Mouse (Mus musculus) hindbrain, embryonic 16.5 days (tissue): ENCODE data around the gene Gpatch3. TPM values are rescaled to one million over a fixed set of nuclear protein-coding genes. Genes with fewer than 3 reads are reported as not detected.

Experiments
- ATAC-seq: fragments of 200-750 bp; cut with Nextera tagmentation; 2 replicates; pipeline ENCODE4 v1.8.0; 2017; ENCODE audit warnings: moderate TSS enrichment, moderate library complexity
- H3K27ac ChIP-seq: fragments of 300-500 bp; sonication (generic); 2 replicates; pipeline ENCODE4 v1.5.1; 2014; ENCODE audit warnings: low read depth, mild to moderate bottlenecking, control low read depth, low read length, moderate library complexity
- H3K27me3 ChIP-seq: fragments of 300-500 bp; sonication (generic); replicated peaks from 2 replicates; pipeline ENCODE4 v1.6.1; 2014; ENCODE audit warnings: low read length; ENCODE audit not compliant: control insufficient read depth, insufficient read depth
- H3K36me3 ChIP-seq: fragments of 300-500 bp; sonication (generic); 2 replicates; pipeline ENCODE4 v1.6.1; 2014; ENCODE audit warnings: mild to moderate bottlenecking, low read length, moderate library complexity, mixed read lengths; ENCODE audit not compliant: control insufficient read depth, insufficient read depth
- H3K4me1 ChIP-seq: fragments of 300-500 bp; sonication (generic); 2 replicates; pipeline ENCODE4 v1.6.1; 2014; ENCODE audit warnings: low read depth, low read length; ENCODE audit not compliant: control insufficient read depth, insufficient read depth
- H3K4me2 ChIP-seq: fragments of 300-500 bp; sonication (generic); 2 replicates; pipeline ENCODE4 v1.6.1; 2014; ENCODE audit warnings: mild to moderate bottlenecking, low read length, control low read depth, moderate library complexity
- H3K4me3 ChIP-seq: fragments of 300-500 bp; sonication (generic); 2 replicates; pipeline ENCODE4 v1.5.1; 2014; ENCODE audit warnings: mild to moderate bottlenecking, low read length, control low read depth, moderate library complexity
- H3K9ac ChIP-seq: fragments of 300-500 bp; sonication (generic); 2 replicates; pipeline ENCODE4 v1.6.1; 2014; ENCODE audit warnings: low read depth, mild to moderate bottlenecking, control low read depth, low read length, moderate library complexity
- H3K9me3 ChIP-seq: fragments of 300-500 bp; sonication (generic); 2 replicates; pipeline ENCODE4 v1.6.1; 2014; ENCODE audit warnings: mild to moderate bottlenecking, low read length, moderate library complexity; ENCODE audit not compliant: control insufficient read depth
- WGBS: fragments of 180-500 bp; shearing (Covaris S2); extraction: QIAGEN DNeasy Blood & Tissue Kit; methylation state at CpG from one replicate; pipeline ENCODE4 v1.1.7; 2014; 5-methylcytosine and 5-hydroxymethylcytosine counted together
- polyA plus RNA-seq: library from polyadenylated mRNA; unstranded; fragments of >200 nt; fragmentation: Nextera tagmentation; extraction: Ambion mirVana; gene quantifications from 2 replicates; pipeline ENCODE4 v1.2.1, GENCODE M21; 2015

The Gpatch3 gene
- polyA plus RNA-seq, 1 experiment from 2014 or later, result 5.9 TPM

GRCm38 (mm10) chr4:133624830-133625229, 50.3 kb downstream of the Gpatch3 start:
- Histone ChIP-seq H3K4me2 (no peak overlapping the region), H3K4me3 (no peak overlapping the region), H3K4me1 (no peaks in the 10 kb centered on the region), H3K9ac (no peak overlapping the region), H3K36me3 (peaks cover 8% of the 10 kb centered on the region; the same call in 1 of the 2 replicates), H3K27me3 (no peaks in the 10 kb centered on the region), H3K9me3 (no peaks in the 10 kb centered on the region), H3K27ac (no peak overlapping the region)
- 92% methylated on average over 7 of the region's 7 CpGs for WGBS
- no peak for ATAC-seq

- Histone ChIP-seq H3K9ac (no peak overlapping the region), H3K4me1 (peaks cover 4% of the 10 kb centered on the region; the same call in 1 of the 2 replicates), H3K27ac (no peak overlapping the region), H3K36me3 (peaks cover 8% of the 10 kb centered on the region; the same call in 1 of the 2 replicates), H3K27me3 (no peaks in the 10 kb centered on the region), H3K4me3 (no peak overlapping the region), H3K9me3 (no peaks in the 10 kb centered on the region), H3K4me2 (no peak overlapping the region)
- ATAC-seq, result 0 out of 2 replicates have a peak, but pooled peaks have one; percentile 11
- 48% methylated on average over 11 of the region's 11 CpGs for WGBS
Measured at GRCm38 (mm10) chr4:133625621-133626071, 51.1 kb downstream of the Gpatch3 start.

DNA sequence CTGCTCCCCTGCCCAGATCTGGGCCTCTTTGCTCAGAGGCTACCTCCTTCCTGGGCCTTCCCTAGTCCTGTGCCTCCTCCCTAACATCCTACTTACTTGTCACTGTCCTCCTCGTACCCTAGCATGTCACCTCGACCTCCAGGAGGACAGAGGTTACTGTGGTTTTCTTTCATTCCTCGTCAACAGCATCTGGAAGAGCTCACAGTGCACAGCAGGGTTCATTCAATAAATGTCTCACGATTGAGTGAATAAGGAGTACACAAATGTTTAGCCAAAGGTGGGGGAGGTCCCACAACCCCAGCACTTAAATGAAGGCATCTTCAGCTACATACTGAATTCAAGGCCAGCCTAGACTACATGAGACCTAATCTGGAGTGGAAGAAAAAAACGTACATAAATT, 51.7 kb downstream of the Gpatch3 start:
- H3K27ac ChIP-seq, result no peak overlapping the region
- H3K4me3 ChIP-seq, result no peak overlapping the region
- no peaks in the 10 kb centered on the region for H3K9me3 ChIP-seq
- H3K9ac ChIP-seq, result no peak overlapping the region; the same call in 1 of the 2 replicates
- WGBS, result 35% methylated on average over 5 of the region's 5 CpGs
- peaks cover 8% of the 10 kb centered on the region for H3K4me1 ChIP-seq
- peaks cover 8% of the 10 kb centered on the region; the same call in 1 of the 2 replicates for H3K36me3 ChIP-seq
- no peak overlapping the region for H3K4me2 ChIP-seq
- ATAC-seq, result no peak
- H3K27me3 ChIP-seq, result no peaks in the 10 kb centered on the region

GRCm38 (mm10) chr4:133626621-133627020, 52.1 kb downstream of the Gpatch3 start:
- H3K36me3 ChIP-seq, result peaks cover 8% of the 10 kb centered on the region; the same call in 1 of the 2 replicates
- no peaks in the 10 kb centered on the region for H3K9me3 ChIP-seq
- no peak overlapping the region for H3K4me3 ChIP-seq
- H3K27me3 ChIP-seq, result no peaks in the 10 kb centered on the region
- no peak overlapping the region for H3K27ac ChIP-seq
- no peak for ATAC-seq
- 85% methylated on average over 9 of the region's 9 CpGs for WGBS
- H3K4me1 ChIP-seq, result peaks cover 12% of the 10 kb centered on the region
- no peak overlapping the region for H3K9ac ChIP-seq
- no peak overlapping the region for H3K4me2 ChIP-seq

- peaks cover 17% of the 10 kb centered on the region for H3K4me1 ChIP-seq
- no peak overlapping the region for H3K4me2 ChIP-seq
- H3K36me3 ChIP-seq, result peaks cover 8% of the 10 kb centered on the region; the same call in 1 of the 2 replicates
- no peak overlapping the region for H3K9ac ChIP-seq
- H3K27me3 ChIP-seq, result no peaks in the 10 kb centered on the region
- ATAC-seq, result no peak
- WGBS, result 87% methylated on average over 14 of the region's 14 CpGs
- H3K4me3 ChIP-seq, result no peak overlapping the region
- H3K9me3 ChIP-seq, result no peaks in the 10 kb centered on the region
- H3K27ac ChIP-seq, result no peak overlapping the region
Measured at GRCm38 (mm10) chr4:133627039-133627438, 52.5 kb downstream of the Gpatch3 start.

DNA sequence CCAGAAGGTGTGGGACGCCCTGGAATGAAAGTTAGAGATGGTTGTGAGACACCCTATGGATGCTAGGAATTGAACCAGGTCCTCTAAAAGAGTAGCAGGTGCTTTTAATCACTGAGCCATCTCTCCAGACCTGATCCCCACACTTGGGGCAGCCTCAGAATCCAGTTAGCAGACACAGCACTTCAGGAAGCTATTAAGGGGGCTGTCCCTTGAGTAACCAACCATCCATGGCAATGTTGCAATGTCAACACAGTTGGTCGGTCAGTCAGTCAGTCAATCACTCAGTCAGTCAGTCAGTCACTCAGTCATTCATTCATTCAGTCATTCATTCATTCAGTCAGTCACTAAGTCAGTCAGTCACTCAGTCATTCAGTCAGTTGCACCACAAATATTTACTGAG, 54.0 kb downstream of the Gpatch3 start:
- no peak for ATAC-seq
- H3K27ac ChIP-seq, result no peak overlapping the region
- peaks cover 21% of the 10 kb centered on the region for H3K4me1 ChIP-seq
- WGBS, result 85% methylated on average over 2 of the region's 2 CpGs
- H3K36me3 ChIP-seq, result peaks cover 8% of the 10 kb centered on the region; the same call in 1 of the 2 replicates
- H3K4me3 ChIP-seq, result no peak overlapping the region
- no peaks in the 10 kb centered on the region for H3K9me3 ChIP-seq
- H3K27me3 ChIP-seq, result no peaks in the 10 kb centered on the region
- H3K4me2 ChIP-seq, result no peak overlapping the region
- no peak overlapping the region for H3K9ac ChIP-seq

GRCm38 (mm10) chr4:133629191-133629590, 54.6 kb downstream of the Gpatch3 start:
- Histone ChIP-seq H3K4me1 (peaks cover 21% of the 10 kb centered on the region), H3K4me3 (no peak overlapping the region), H3K36me3 (peaks cover 8% of the 10 kb centered on the region; the same call in 1 of the 2 replicates), H3K9me3 (no peaks in the 10 kb centered on the region), H3K9ac (no peak overlapping the region), H3K4me2 (no peak overlapping the region), H3K27ac (no peak overlapping the region), H3K27me3 (no peaks in the 10 kb centered on the region)
- ATAC-seq, result no peak
- 78% methylated on average over 7 of the region's 7 CpGs for WGBS

- WGBS, result 90% methylated on average over 8 of the region's 8 CpGs
Measured at GRCm38 (mm10) chr4:133630326-133630920, 55.9 kb downstream of the Gpatch3 start.

GRCm38 (mm10) chr4:133631071-133631768, 56.7 kb downstream of the Gpatch3 start:
- Histone ChIP-seq H3K4me3 (no peak overlapping the region), H3K4me1 (peaks cover 21% of the 10 kb centered on the region), H3K4me2 (peak overlapping the region; percentile 71), H3K9ac (no peak overlapping the region), H3K9me3 (no peaks in the 10 kb centered on the region), H3K36me3 (0 out of 2 replicates have a peak, but pooled peaks cover under 1% of the 10 kb centered on the region), H3K27me3 (no peaks in the 10 kb centered on the region), H3K27ac (no peak overlapping the region)
- 84% methylated on average over 14 of the region's 14 CpGs for WGBS
- ATAC-seq, result no peak

More at GRCm38 (mm10) chr4:133630326-133630920, 55.9 kb downstream of the Gpatch3 start:
- no peak for ATAC-seq
- H3K4me3 ChIP-seq, result no peak overlapping the region
- no peak overlapping the region for H3K9ac ChIP-seq
- peaks cover 7% of the 10 kb centered on the region; the same call in 1 of the 2 replicates for H3K36me3 ChIP-seq
- peaks cover 21% of the 10 kb centered on the region for H3K4me1 ChIP-seq
- H3K4me2 ChIP-seq, result no peak overlapping the region
- H3K27me3 ChIP-seq, result no peaks in the 10 kb centered on the region
- no peak overlapping the region for H3K27ac ChIP-seq
- H3K9me3 ChIP-seq, result no peaks in the 10 kb centered on the region
